Mouse (Mus musculus) heart, postnatal 25 days (tissue): Measurements from ENCODE around the gene Rgma. TPM values are rescaled to one million over a fixed set of nuclear protein-coding genes. Genes with fewer than 3 reads are reported as not detected.

Source experiments
- DNase-seq: peaks from one replicate; pipeline ENCODE4 v3.0.0; 2022; ENCODE audit warnings: low spot score
- intact Hi-C: fragments of 180-260 bp; cut with DNase I; formaldehyde crosslinking; loops from one replicate; pipeline ENCODE4 v1.15.1; 2025
- total RNA-seq, 2 experiments: library from RNA; stranded (reverse); gene quantifications; 2 replicates each; pipeline ENCODE4 v1.2.3; 2021

Gene Rgma
- total RNA-seq, 2 experiments from 2014 or later, result 61.2 to 72.2 TPM

DNA sequence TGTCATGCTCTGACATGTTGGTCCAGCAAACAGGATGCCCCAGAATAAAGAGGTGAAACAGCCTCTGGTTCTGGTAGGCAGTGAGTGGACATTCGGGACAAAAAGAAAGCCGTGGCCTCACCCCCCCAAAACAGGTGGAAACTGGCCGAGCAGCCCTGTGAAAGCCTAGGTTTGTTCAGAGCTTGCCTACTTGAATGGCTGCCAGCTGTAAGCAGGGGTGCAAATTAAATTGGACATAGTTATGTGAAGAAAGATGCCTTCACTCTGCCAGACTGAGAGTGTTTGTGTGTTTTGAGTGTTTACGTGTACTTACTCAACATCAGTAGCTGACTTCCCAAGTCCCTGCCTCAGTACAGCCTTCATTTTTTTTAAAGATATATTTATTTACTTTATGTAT, 18.7 kb downstream of the Rgma start:
- DNase-seq, result no peak
- intact Hi-C loops, result no loop called here

- intact Hi-C loops, result no loop called here
- no peak for DNase-seq
Observed at GRCm38 (mm10) chr7:73398319-73398718, 23.0 kb downstream of the Rgma start.

- intact Hi-C loops, result no loop called here
- DNase-seq, result no peak
Observed at GRCm38 (mm10) chr7:73398806-73399442, 23.6 kb downstream of the Rgma start.

GRCm38 (mm10) chr7:73399501-73400044, 24.3 kb downstream of the Rgma start:
- no peak for DNase-seq
- intact Hi-C loops, result no loop called here

DNA sequence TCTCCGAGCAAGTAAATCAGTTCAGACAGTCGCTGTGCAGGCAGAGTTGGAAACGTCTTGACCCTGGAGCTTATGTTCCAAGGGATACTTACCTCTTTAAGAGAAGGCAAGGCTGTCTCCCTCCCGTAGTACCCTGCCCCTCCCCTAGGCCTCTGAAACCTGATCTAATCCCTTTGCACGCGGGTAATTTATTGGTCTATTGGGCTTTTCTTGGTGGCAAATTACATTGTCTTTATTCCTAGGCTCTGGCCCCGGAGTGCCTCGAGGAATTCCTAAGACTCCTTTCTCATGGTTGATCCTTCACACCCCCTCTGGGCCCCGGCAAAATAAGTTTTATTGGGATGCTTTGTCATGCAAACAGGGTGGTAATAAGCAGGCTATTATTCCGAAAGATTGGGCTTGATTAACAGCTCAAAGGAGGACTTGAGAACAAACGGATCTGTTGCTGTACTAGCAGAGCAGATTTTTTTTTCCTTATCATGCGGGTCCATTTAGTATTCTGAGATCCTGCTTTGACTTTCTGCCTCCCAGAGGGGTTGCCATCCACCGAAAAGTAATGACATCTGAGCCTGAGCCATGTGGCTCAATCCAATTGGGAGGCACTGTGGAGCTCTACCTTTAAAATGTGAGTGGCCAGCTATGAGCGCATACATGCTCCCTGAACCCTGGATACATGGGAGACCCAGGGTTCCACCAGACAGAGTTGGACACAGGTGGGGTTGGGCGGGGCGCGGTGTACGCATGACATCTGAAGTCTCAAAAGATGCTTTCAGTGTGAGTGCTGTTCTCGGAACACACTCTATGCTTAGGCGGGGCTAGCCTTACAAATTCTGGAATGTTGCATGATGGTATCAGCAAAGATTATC, 25.0 kb downstream of the Rgma start:
- intact Hi-C loops, result no loop called here
- no peak for DNase-seq

DNA sequence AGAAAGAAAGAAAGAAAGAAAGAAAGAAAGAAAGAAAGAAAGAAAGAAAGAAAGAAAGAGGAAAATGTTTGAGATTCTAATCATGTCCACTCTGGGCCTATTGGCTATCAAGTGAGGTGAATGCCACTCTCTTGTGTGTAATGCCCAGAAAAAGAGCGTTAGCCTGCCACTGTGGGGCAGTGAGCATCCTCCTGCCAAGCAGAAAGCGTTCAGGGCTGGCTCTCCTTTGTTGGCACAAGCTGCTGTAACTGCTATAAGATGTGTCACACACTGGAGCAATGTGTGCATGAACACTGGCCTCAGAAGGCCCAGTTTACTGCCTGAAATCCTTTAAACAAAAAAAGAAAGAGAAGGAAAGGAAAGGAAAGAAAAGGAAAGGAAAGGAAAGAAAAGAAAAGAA, 26.8 kb downstream of the Rgma start:
- intact Hi-C loops, result no loop called here
- no peak for DNase-seq

DNA sequence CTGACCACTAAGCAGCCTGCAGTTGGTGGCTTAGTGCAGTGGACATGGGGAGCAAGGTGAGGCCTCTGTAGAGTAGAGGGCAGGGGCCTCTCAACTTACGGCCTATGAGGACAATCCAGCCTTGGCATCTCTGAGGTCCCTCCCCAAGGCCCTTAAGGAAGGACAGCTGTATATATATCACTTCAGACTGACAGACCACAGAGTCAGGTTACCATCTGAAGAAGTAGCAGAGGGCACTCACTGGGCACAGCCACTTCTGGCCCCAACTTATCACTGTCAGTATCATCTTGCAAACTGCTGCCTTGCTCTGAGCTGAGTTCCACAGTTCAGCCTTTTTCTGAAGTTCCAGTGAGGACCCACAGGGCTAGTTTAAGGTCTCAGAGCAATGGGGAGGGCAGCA, 27.4 kb downstream of the Rgma start:
- no peak for DNase-seq
- intact Hi-C loops, result no loop called here

DNA sequence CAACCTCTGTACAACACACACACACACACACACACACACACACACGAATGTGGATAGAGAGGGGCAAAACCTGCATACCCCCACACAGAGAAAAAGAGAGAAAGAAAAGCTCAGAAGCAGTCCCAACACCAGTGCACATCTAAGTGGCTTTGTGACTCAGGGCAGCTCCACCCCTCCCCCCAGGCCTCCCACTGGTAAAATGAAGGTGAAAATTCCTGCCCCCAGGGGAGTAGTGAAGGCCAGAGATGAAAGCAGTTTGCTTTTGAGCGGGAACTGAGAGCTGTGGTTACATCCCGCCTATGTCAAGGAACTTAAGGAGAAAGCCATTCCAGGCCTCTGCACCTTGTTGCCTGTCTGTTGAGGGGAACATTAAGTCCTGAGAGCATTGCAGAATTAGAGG, 28.2 kb downstream of the Rgma start:
- DNase-seq, result no peak
- intact Hi-C loops, result no loop called here

DNA sequence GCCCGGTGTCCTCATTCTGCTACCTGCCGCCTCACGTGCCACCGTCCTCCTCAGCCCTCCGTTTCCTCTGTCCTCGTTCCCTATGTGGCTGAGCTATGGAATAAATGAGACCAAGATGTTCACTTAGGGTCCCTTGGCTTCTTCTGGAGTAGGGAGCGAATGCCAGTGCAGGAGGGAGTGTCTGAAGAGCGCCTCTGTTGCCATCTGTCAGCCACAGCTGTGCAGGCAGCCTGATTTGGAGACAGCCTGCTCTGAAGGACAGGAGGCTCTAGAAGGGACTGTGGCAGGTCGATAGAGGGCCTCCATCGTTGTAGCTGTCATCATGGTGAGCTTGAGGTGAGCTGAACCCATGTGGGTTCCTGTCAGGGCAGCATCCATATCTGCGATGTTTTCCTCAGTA, 30.2 kb downstream of the Rgma start:
- DNase-seq, result no peak
- intact Hi-C loops, result no loop called here

DNA sequence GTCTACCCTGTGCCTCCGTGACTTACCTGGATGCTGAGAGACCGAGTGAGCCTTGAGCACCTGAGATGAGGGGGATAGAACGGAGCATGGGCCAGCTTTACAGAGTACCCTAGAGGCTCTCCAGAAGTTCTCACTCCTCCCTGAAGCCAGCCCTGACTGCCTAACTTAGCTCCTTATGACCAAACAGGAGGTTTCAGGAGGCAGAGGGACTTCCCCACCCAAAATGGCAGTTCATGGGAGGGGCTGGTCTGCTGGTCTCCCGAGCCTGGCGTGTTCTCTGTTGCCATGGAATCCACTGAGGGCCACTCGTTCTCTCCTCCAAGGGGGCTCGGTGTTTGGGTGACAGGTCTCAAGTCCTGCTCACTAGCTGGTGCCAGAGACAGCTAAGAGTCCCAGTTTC, 36.2 kb downstream of the Rgma start:
- no peak for DNase-seq
- intact Hi-C loops, result no loop called here

GRCm38 (mm10) chr7:73411986-73412385, 36.7 kb downstream of the Rgma start:
- no peak for DNase-seq
- intact Hi-C loops, result no loop called here

- no peak for DNase-seq
- intact Hi-C loops, result no loop called here
Observed at GRCm38 (mm10) chr7:73412419-73412818, 37.1 kb downstream of the Rgma start.

DNA sequence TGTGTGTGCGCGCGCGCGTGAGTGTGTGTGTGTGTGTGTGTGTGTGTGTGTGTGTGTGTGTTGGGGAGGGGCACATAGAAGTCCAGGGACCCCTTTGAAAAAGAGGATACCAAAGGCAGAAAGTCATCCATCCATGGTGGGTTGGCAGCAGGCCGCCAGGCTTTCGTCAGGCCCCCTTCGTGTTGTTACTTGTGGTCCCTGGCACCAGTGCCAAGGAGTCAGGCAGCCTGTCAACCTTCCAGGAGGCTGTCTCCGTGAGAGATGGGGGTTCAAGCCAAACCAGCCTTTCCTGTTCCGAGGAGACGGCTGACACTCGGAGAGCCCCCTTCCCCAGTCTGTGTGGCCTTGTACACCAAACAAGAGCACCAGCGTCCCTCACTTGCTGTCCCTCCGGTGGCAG, 38.9 kb downstream of the Rgma start:
- DNase-seq, result no peak
- intact Hi-C loops, result no loop called here

DNA sequence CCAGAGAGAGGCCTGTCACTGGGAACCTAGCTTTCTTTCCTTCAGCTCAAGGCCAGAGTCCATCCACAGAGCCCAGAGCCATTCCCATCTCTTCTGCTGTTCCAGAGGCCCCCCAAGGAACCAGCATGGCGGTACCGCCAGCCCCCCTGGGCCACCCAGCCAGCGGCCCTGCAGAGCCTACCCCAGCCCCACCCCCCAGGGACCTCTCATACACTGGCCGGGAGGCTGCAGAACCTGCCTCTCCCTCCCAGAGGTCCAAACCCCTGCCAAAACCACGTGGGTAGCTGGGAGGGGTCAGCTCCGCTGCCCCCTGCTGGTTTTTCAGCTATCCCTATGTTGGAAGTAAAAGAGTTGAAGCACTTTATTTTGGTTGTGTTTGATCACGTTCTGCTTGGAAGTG, 44.1 kb downstream of the Rgma start:
- DNase-seq, result no peak
- intact Hi-C loops, result no loop called here

GRCm38 (mm10) chr7:73420827-73421226, 45.5 kb downstream of the Rgma start:
- intact Hi-C loops, result loop anchor here (5.0 kb wide), 2 partner anchors 144 to 394 kb away; no protein-coding TSS in a partner anchor
- DNase-seq, result no peak

- DNase-seq, result no peak
- intact Hi-C loops, result loop anchor here (1.0 to 5.0 kb wide), 3 partner anchors 144 to 1021 kb away; no protein-coding TSS in a partner anchor
Observed at GRCm38 (mm10) chr7:73421278-73422015, 46.1 kb downstream of the Rgma start.

DNA sequence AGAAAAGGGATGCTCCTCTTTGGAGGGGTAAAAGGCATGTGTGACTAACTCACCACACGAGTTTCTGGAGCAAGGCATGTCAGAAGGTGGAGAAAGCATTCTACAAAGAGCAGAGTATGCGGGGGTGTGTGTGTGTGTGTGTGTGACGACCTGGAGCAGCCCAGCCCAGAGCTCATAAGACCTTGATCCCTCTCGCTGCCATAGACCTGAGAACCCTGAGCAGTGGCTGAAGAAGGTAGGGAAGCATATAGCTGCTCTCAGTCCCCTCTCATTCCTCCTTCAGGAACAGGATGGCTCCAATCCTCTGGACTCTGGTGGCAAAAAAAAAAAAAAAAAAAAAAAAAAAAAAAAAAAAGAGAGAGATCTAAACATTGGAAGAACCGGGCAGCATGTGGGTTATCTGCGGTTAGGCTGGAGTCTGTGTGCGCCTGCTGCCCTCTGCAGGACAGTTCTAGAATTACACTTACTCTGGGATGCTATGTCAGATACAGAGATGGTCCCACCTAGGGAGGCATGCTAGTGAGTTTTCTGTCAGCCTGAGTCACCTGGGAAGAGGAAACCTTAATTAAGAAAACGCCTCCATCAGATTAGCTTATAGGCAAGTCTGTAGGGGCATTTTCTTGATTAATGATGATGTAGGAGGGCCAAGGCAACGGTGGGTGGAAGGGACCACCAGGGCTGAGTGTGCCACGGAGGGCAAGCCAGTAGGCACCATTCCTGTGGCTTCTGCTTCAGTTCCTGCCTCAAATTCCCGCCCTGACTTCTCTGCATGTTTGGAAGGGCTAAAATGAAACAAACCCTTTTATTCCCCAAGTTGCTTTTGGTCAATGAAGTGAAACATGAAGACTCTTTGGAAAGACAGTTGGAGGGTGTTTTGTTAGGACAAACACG, 47.2 kb downstream of the Rgma start:
- intact Hi-C loops, result loop anchor here (1.0 to 5.0 kb wide), 3 partner anchors 145 to 1022 kb away; no protein-coding TSS in a partner anchor
- DNase-seq, result no peak

DNA sequence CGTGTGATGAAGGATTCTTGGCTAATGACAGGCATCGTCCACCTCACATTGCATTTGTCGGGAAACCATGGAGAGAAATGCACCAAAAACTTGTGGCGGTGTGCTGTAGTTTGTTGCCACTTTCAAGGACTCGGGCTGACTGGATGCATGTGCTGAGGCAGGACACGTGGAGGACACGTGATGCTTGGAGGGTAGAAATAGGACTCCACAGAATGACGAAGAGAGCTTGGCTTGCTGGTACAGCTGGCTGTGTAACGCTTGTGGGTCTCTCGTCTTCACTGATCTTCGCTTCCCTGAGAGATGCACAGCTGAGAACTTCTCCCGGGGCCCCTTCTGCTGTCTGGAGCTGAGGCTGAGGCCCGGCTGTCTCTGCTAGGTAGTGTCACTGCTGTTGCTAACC, 47.9 kb downstream of the Rgma start:
- intact Hi-C loops, result loop anchor here (5.0 kb wide), 2 partner anchors 146 to 396 kb away; no protein-coding TSS in a partner anchor
- no peak for DNase-seq

- no peak for DNase-seq
- intact Hi-C loops, result loop anchor here (5.0 kb wide), 2 partner anchors 147 to 397 kb away; no protein-coding TSS in a partner anchor
Observed at GRCm38 (mm10) chr7:73424243-73424642, 48.9 kb downstream of the Rgma start.
